Mouse (Mus musculus): Measurements from ENCODE around the gene Atp6v0a1. TPM values are rescaled to one million over a fixed set of nuclear protein-coding genes. Genes with fewer than 3 reads are reported as not detected.

The Atp6v0a1 gene
- total RNA-seq, 2 experiments from 2014 or later, result 52.9 to 59.9 TPM

- DNase-seq, result no peak
These were observed 17.9 kb downstream of the Atp6v0a1 start for GRCm38 (mm10) chr11:101027121-101027520.

DNA sequence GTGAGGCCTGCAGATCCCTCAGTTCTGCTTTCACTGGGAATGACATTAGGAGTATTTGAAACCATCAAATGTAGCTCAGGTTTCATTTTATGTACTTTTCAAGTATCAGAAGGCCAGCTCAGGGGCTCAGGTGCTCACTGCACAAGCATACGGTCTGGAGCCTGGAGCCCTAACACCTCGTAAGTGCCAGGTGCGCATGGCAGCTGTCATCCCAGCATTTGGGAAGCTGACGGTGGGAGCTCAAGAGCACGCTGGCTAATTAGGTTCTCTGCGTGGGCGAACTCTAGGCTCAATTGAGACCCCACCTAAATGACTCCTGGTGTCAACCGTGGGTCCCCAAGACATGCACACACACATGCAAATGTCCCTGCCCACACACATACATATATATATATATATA is 20.1 kb downstream of the Atp6v0a1 start:
- no peak for DNase-seq

DNA sequence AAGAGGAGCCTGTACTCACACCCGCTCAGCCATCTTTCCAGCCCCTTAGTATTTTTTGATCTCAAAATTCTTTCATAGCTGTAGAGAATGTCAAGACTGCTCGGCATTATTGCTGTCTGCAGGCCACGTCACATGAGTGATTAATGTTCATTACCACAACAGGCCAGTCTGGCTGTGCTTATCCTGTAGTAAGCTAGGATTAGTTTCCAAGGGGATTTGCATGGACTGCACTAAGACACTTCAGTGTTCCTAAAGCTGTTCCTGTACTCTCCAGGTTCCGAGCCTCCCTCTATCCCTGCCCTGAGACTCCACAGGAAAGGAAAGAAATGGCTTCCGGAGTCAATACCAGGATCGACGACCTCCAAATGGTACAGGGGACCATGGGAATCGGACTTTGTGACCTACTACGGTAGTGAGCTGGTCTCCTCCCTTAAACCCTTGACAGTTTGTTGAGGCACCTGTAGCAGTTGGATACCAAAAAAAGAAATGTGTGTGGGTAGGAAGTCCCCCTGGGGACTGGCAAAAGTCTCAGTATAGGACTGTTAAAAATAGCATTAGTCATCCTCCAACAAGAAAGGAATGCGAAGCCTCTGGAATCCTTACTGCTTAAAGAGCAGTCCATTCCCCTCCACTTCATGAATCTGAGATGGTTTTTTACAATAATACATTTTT is 21.0 kb downstream of the Atp6v0a1 start:
- DNase-seq, result no peak

DNA sequence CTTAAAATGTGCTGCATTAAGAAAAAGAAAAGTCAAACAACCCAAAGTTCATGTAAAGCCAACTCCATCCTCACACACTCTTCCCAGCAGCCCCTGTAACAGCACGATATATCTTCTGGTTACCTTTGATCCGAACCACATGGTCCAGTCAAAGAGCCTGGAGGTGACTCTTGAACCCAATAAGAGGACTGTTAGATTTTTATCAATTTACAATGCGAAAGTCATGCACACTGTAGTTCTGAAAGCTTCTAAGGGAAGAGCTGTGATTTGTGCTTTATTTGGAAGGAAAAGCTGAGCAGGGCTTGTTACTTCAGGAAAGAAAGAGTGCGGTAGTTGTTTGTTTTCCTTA is 21.5 kb downstream of the Atp6v0a1 start:
- no peak for DNase-seq

- DNase-seq, result no peak
These were observed 22.2 kb downstream of the Atp6v0a1 start for GRCm38 (mm10) chr11:101031470-101031869.

GRCm38 (mm10) chr11:101033856-101034500 is 24.7 kb downstream of the Atp6v0a1 start:
- DNase-seq, result no peak

DNA sequence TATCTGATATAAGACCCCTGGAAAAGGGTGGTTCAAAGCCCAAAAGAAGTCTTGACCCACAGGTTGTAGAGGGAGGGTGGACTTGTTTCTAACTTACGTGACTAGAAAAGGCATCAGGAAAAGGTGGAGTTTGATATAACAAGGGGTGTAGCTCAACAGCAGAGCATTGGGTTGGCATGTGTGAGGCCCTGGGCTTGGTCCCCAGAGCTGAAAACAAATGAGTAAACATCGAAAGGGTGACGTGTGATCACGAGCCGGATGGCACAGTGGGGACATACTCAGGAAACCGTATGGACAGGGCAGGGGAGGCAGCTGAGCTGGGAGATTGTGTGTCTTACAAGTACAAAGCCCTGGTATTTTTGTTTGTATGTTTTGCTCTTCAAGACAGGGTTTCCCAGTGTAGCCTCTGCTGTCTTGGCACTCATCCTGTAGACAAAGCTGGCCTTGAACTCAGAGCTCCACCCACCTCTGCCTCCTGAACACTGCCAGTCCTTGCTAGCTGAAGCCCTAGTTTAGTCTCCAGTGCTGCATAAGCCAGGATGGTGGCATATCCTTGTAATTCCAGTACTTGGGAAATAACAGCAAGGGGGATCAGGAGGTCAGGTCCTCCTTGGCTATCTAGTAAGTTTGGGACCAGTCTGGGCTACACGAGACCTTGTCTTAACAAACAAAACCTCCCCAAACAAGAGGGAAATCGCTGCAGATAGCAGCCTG is 25.5 kb downstream of the Atp6v0a1 start:
- no peak for DNase-seq

GRCm38 (mm10) chr11:101035328-101035695 is 26.1 kb downstream of the Atp6v0a1 start:
- DNase-seq, result no peak

- no peak for DNase-seq
These were observed 28.5 kb downstream of the Atp6v0a1 start for GRCm38 (mm10) chr11:101037795-101038194.

DNA sequence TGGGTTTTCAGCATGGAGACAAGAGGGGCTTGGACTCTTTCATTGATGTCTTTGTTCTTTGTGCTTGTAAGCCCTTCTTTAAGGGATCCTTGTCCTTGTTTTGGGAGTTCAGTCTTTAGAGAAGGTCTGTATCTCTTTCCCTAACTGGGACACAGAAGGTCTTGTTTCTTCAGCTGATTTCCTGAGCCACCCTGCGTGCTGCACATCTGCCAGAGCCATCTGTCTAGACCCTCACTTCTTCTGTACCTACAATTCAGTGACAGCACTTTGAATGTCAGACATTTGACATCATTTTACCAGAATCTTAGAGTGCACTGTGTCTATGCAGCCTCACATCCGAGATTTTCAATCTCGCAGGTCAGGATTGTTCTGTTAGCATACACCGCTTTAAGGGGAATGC is 36.6 kb downstream of the Atp6v0a1 start:
- DNase-seq, result no peak

GRCm38 (mm10) chr11:101046440-101046839 is 37.2 kb downstream of the Atp6v0a1 start:
- no peak for DNase-seq

DNA sequence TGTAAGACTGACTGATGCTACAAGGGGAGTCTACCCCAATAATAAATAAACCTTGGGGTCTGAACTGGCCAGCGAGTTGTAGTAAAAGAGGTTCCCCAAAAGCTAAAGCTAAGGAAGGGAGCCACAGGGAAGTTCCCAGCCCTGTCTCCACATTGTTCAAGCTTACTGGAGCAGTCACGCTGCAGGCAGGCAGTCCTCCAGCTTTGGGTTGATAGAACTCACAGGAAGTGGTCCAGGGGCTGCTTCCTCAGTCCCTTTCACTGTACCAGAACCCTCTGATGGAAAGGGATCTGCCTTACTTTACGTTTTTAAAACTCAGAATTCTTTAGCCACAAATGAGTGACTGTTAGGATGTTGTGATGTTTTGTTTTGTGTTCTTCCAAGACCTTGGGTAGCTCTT is 38.2 kb downstream of the Atp6v0a1 start:
- no peak for DNase-seq

- no peak for DNase-seq
These were observed 41.1 kb downstream of the Atp6v0a1 start for GRCm38 (mm10) chr11:101050359-101050758.

DNA sequence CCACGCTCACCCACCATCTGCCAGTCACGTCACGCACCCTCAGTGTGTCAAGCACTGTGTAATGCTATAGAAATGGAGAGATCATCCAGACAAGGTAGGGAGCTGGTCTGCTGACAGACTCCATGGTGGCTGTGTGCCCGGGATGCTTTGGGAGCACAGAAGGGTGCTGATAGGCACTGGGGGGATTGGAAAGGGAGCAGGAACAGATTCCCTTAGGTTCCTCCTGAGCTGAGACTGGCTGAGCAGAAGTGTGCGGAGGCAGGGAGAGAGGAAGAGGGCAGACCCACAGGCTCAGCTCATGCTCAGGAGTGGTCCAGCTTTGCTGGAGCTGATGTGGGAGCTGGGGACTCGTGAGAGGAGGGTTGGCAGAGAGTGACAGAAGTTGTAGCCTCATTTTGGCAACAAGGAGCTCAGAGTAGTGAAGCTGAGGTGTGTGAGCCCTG is 41.8 kb downstream of the Atp6v0a1 start:
- DNase-seq, result no peak

- DNase-seq, result no peak
These were observed 42.4 kb downstream of the Atp6v0a1 start for GRCm38 (mm10) chr11:101051617-101052016.

DNA sequence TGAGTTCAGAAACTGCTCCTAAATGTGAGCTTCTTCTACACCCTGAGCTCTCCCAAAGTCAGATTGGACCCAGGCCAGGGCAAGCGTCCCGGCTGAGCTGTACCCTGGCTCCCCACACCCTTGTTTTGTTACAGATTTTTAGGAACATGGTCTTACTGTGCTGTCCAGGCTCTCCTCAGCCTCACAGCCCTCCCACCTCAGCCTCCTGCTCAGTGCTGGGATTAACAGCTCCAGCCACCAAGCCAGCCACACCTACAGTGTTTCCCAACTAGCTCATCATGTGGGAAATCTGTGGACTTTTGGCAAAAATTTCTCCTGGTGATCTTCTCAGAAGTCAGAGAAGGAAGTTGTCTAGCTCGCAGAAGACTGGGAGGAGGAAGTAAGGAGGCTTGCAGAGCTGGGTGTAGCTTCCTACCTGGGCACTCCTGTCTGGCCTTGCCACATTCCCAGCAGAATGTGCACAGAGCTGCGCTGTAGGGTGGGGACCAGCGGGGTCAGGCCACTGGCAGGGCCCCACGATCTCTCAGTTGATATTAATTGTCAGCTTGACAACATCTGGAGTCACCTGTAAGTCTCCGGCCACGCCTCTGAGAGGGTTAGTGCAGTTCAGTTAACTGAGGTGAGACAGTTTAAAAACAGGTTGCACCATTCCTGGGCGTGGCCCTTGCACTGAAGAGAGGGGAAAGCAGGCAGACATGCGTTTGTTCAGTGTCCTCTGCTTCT is 43.7 kb downstream of the Atp6v0a1 start:
- DNase-seq, result peak; percentile 75

DNA sequence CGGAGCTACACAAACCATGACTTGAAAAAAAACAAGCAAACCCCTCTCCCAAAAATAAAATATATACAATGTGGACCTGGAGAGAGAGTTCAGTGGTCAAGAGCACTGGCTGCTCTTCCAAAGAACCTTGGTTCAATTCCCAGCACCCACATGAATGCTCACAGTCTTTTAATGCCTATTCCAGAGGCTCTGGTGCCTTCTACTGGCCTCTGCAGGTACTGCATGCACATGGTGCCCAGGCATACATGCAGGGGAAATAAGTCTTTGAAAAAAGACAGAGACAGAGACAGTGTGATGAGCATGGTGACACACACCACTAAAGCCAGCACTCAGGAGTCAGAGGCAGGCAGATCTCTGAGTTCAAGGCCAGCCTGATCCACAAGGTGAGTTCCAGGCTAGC is 44.7 kb downstream of the Atp6v0a1 start:
- no peak for DNase-seq

GRCm38 (mm10) chr11:101055418-101055817 is 46.2 kb downstream of the Atp6v0a1 start:
- peak; percentile 33 for DNase-seq

DNA sequence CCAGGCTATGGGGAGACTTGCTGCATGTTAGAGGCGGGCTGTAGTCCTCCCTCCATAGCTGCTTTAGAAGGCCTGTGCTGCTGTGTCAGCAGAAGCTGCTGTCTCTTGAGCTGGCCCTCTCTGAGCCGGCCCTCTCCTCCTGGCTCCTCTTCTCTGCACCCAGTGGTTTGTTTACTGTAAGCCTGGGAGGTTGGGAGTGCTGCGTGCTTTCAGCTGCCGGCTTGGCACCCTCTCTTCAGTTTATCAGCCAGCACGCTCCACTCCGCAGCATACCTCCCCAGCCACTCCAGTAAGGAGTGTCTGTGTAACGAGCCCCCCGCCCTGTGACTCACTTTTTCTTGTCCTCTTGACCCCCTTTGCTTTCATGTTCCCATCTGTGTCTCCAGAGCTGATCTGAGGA is 47.6 kb downstream of the Atp6v0a1 start:
- DNase-seq, result peak; percentile 43

DNA sequence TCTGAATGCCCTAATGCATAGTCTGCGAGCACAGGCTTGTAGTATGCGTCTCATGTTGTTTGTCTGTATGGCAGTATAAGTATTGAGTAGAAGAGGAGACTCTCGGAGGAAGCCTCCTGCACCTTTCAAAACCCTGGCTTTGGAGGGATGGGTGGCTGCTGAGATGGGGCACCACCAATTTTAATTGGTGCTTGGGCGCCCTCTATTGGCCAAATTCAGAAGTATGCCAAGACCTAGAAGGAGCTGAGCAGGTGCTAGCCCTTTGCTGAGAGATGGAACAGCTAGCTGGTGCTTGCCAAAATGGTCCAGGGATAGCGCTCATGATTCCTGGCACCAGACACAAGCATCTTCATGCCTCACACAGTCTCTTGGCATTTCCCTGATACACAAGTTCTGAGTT is 48.6 kb downstream of the Atp6v0a1 start:
- peak; percentile 90 for DNase-seq

DNA sequence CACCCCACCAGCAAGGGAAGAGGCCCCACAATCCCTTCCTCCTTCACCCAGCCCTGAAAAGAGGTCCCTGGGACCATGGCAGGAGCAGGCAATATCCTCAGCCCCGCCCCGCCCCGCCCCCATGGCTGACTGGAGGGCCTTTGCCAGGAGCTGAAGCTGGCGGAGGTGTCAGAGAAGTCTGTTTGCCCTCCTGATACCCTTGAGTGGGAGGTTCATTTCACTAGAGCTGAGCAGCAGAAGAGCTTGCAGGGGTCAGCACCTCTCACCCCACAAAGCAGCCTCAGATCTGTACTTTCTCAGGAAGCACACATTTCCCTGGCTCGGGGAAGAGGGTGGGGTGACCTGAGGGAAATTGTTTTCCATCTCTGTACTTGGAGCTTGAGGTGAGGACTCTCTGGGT is 49.5 kb downstream of the Atp6v0a1 start:
- no peak for DNase-seq

GRCm38 (mm10) chr11:101059473-101059872 is 50.2 kb downstream of the Atp6v0a1 start:
- no peak for DNase-seq

- DNase-seq, result peak; percentile 72
These were observed 50.9 kb downstream of the Atp6v0a1 start for GRCm38 (mm10) chr11:101060126-101060525.

Data from gastrocnemius, postnatal 10 days (tissue).